Mouse (Mus musculus): Measurements from ENCODE around the gene Gdf10. TPM values are rescaled to one million over a fixed set of nuclear protein-coding genes. Genes with fewer than 3 reads are reported as not detected.

Gene Gdf10
- 32.1 and 37.0 TPM in 2 replicates for polyA plus RNA-seq (2015; fragmentation: Nextera tagmentation; extraction: Ambion mirVana)

DNA sequence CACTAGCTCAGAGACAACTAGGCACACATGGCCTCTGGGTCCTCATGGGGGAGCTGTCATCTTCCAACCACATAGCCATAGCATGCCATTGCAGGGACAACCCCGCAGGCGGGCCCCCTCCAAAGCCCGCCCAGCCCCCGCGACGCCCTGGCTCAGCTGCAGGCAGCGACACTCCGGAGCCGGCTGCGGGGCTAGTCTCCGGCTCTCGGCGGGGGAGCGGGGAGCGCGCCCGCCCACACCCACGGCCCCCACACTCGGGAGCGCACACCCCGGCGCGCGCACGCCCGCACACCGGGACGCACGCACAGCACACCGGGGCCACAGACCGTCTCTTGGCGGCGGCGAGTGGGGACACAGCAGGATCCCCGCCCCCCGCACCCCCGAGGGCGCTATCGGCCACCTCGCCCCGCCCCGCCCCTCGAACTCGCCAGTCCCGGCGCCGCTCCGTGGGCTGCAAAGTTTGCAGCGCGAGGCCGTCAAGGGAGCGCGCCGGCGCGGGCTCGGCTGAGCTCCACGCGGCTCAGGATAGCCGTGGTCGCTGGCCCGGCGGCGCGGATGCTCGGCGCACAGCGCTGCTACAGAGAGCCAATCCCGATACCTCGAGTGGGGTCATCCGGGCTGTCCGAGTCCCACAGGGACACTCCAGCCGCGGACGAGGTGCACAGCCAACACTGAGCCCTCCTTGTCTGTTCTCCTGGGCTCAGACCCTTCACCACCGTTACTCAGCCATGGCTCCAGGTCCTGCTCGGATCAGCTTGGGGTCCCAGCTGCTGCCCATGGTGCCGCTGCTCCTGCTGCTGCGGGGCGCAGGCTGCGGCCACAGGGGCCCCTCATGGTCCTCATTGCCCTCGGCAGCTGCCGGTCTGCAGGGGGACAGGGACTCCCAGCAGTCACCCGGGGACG lies at the start of gene Gdf10:
Gene Gdf10, plus strand, starts transcription at position 420 of the 903 bp plus-strand sequence.
- no peaks in the 10 kb centered on the region for H3K36me3 ChIP-seq
- no peaks in the 10 kb centered on the region for H3K9me3 ChIP-seq (replicated peaks)
- peak; percentile 82 for ATAC-seq (ENCODE audit: insufficient number of reproducible peaks, low FRiP score, low TSS enrichment, low read depth)
- H3K4me3 ChIP-seq (replicated peaks): peak within 1 kb of the TSS; percentile 57
- H3K27ac ChIP-seq (replicated peaks): peak within 1 kb of the TSS; percentile 51
- peak within 1 kb of the TSS; percentile 33 for H3K9ac ChIP-seq
- peak within 1 kb of the TSS; percentile 96 for H3K4me2 ChIP-seq (replicated peaks)
- H3K4me1 ChIP-seq: peaks cover 36% of the 10 kb centered on the region
- H3K27me3 ChIP-seq: peaks cover 64% of the 10 kb centered on the region
- WGBS: under 1% methylated on average over 78 of the region's 85 CpGs

DNA sequence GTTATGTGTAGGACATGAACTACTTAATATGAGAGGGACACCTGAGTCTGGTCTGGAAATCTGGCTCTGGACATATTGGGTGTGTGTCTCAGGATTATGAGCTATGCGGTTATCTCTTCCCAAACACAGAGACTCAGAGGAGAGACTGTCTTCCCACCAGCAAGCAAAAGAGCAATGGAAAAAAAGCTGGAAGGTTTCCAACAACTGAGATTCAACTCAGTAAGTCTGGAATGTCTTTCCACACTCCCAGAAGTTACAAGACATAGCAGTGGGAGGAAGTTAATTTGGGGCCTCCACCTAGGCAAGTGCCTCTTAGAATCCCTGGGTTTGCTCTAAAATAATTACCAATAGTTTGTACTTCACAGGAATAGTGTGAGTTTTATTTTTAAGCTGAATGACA lies 44.6 kb upstream of the Gdf10 start:
- Histone ChIP-seq H3K9me3 (replicated peaks) (no peaks in the 10 kb centered on the region), H3K27me3 (no peaks in the 10 kb centered on the region), H3K4me3 (replicated peaks) (no peak overlapping the region), H3K36me3 (no peaks in the 10 kb centered on the region), H3K27ac (replicated peaks) (no peak overlapping the region), H3K9ac (no peak overlapping the region), H3K4me1 (no peaks in the 10 kb centered on the region), H3K4me2 (replicated peaks) (no peak overlapping the region)
- 83% methylated on average over 1 of the region's 1 CpGs for WGBS
- ATAC-seq (ENCODE audit: insufficient number of reproducible peaks, low FRiP score, low TSS enrichment, low read depth): no peak

DNA sequence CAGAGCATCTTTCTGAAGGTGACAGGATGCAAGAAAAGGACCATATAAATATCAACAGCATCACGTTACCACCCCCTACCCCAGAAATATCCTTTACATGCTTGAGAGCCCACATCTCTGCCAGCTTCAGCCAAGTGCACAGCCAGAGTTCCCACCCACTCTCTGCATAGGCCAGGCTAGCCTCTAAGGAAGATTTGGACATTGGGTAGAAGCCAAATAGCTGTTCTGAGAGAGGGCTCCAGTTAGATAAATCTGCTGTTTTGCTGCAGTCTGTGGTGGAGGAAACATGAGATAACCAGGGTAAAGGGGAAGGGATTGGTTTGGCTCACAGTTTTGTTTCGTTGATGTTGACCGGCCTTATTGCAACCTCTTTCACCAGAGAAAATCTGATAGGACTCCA lies 43.2 kb upstream of the Gdf10 start:
- H3K4me3 ChIP-seq (replicated peaks): no peak overlapping the region
- H3K4me1 ChIP-seq: no peaks in the 10 kb centered on the region
- 71% methylated on average over 3 of the region's 3 CpGs for WGBS
- no peak for ATAC-seq (ENCODE audit: insufficient number of reproducible peaks, low FRiP score, low TSS enrichment, low read depth)
- H3K9me3 ChIP-seq (replicated peaks): no peaks in the 10 kb centered on the region
- H3K36me3 ChIP-seq: no peaks in the 10 kb centered on the region
- H3K9ac ChIP-seq: no peak overlapping the region
- H3K27me3 ChIP-seq: no peaks in the 10 kb centered on the region
- no peak overlapping the region for H3K4me2 ChIP-seq (replicated peaks)
- no peak overlapping the region for H3K27ac ChIP-seq (replicated peaks)

DNA sequence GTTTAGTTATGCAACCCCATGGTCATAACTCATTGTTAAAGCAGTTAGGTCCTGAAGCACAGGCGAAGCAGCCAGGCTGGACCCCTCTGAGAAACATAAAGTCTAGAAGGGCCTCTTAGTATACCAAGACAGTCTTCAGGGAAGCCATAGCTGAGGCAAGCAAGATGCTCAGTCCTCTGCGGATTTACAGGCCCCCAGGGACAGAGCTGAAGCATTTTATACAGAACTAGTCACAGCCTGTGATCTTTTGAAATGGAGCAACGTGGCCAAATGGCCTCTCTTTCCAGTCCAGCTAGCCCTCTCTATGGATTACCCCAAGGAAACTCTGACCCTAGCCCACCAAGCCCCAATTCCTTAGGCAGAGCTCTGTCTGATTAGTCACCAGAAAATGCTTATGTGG lies 41.9 kb upstream of the Gdf10 start:
- Histone ChIP-seq H3K9me3 (replicated peaks) (no peaks in the 10 kb centered on the region), H3K27ac (replicated peaks) (no peak overlapping the region), H3K36me3 (no peaks in the 10 kb centered on the region), H3K27me3 (no peaks in the 10 kb centered on the region), H3K4me2 (replicated peaks) (no peak overlapping the region), H3K4me3 (replicated peaks) (no peak overlapping the region), H3K9ac (no peak overlapping the region), H3K4me1 (no peaks in the 10 kb centered on the region)
- 70% methylated on average over 3 of the region's 3 CpGs for WGBS
- no peak for ATAC-seq (ENCODE audit: insufficient number of reproducible peaks, low FRiP score, low TSS enrichment, low read depth)

DNA sequence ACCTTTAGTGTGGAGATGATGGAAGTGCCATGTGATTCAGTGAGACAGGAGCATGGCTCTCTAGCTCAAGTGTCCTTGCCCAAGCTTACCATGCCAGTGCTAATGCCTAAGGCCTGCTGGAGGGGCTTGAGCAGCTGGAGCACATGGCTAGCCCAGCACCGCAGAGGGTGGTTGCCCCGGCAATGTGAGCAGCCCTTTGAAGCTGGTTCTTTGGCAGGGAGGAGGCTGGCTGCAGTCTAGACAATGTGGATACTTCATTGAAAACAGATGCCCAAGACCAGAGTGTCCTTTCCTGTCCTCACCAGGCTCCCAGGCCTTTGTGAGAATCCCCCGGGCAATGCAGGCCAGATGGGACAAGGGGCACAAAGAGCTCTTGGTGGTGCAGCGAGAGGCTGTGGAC lies 40.3 kb upstream of the Gdf10 start:
- Histone ChIP-seq H3K4me3 (replicated peaks) (no peak overlapping the region), H3K36me3 (no peaks in the 10 kb centered on the region), H3K9me3 (replicated peaks) (no peaks in the 10 kb centered on the region), H3K9ac (no peak overlapping the region), H3K4me1 (no peaks in the 10 kb centered on the region), H3K27me3 (no peaks in the 10 kb centered on the region), H3K4me2 (replicated peaks) (no peak overlapping the region), H3K27ac (replicated peaks) (no peak overlapping the region)
- WGBS: 41% methylated on average over 4 of the region's 4 CpGs
- no peak for ATAC-seq (ENCODE audit: insufficient number of reproducible peaks, low FRiP score, low TSS enrichment, low read depth)

DNA sequence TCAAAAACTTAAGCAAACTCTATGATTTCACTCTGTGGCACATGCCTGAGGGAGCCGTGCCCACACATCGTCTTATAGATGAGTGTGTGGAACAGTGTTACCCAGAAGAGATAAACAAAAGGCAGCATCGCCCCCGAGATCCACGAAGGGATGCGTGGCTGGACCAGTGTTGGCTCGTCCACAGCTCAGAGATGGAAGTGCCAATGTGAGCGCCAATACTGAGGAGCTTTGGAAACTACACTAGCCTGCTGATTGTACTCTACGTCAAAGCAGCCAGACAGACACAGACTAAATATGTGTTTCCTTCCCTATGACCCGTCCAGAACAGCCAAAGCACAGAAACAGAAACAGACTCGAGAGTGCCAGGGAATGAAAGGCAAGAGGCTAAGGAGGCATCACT lies 37.9 kb upstream of the Gdf10 start:
- Histone ChIP-seq H3K9me3 (replicated peaks) (no peaks in the 10 kb centered on the region), H3K27ac (replicated peaks) (no peak overlapping the region), H3K4me1 (no peaks in the 10 kb centered on the region), H3K9ac (no peak overlapping the region), H3K36me3 (no peaks in the 10 kb centered on the region), H3K4me3 (replicated peaks) (no peak overlapping the region), H3K4me2 (replicated peaks) (no peak overlapping the region), H3K27me3 (no peaks in the 10 kb centered on the region)
- no peak for ATAC-seq (ENCODE audit: insufficient number of reproducible peaks, low FRiP score, low TSS enrichment, low read depth)
- WGBS: 71% methylated on average over 11 of the region's 11 CpGs

DNA sequence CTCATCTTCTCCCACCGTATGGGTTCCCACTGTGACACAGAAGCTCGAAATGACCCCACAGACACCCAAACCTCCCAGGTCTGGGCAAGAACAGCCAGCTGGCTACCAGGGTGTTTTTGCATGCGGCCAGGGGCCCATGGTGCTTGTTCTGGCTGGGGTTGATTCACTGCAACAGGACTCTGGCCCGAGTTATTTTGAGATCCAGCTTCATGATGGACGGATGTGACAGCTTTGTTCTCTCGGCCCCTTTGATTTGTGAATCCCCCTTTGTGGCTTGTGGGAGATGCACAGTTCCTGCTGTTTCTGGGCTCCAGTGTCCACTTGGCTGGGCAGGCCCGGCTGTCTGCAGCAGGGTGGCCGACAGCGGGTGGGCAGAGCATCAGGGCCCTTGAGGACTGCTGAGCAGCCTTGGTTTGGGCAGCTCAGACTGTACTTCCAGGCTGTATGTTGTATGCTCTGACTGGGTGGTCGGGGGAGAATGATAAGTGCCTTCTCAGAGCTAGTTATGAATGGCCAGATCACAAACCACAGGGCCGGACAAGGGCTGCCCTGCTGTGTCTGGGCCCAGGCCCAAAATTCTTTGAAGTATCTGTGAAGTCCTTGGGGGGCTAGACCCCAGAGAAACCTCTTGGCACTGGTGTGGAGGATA lies 34.9 kb upstream of the Gdf10 start:
- WGBS: 70% methylated on average over 11 of the region's 11 CpGs
- H3K9ac ChIP-seq: no peak overlapping the region
- no peak overlapping the region for H3K4me2 ChIP-seq (replicated peaks)
- peaks cover 6% of the 10 kb centered on the region for H3K27me3 ChIP-seq
- no peak overlapping the region for H3K27ac ChIP-seq (replicated peaks)
- no peaks in the 10 kb centered on the region for H3K9me3 ChIP-seq (replicated peaks)
- no peak for ATAC-seq (ENCODE audit: insufficient number of reproducible peaks, low FRiP score, low TSS enrichment, low read depth)
- H3K36me3 ChIP-seq: no peaks in the 10 kb centered on the region
- no peaks in the 10 kb centered on the region for H3K4me1 ChIP-seq
- H3K4me3 ChIP-seq (replicated peaks): no peak overlapping the region

DNA sequence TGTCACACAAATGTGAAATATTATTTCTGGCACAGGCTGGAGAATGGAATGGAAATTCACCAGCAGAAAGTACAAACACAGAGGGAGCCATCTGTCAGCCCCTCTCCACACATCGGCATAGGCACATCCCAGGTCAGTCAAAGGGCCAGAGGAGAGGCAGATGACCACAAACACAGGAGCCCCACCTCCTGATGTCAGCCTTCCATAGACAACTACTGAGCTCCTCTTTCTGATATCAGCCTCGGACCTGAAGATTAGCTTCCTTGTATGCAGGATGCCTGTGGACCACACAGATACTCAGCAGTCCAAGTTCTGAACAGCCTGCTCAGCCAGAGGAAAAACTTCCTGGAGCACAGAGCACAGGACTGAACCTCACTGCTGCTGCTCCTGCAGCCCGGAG lies 33.4 kb upstream of the Gdf10 start:
- Histone ChIP-seq H3K9ac (no peak overlapping the region), H3K27ac (replicated peaks) (no peak overlapping the region), H3K36me3 (no peaks in the 10 kb centered on the region), H3K4me2 (replicated peaks) (no peak overlapping the region), H3K27me3 (peaks cover 9% of the 10 kb centered on the region), H3K9me3 (replicated peaks) (no peaks in the 10 kb centered on the region), H3K4me1 (no peaks in the 10 kb centered on the region), H3K4me3 (replicated peaks) (no peak overlapping the region)
- no peak for ATAC-seq (ENCODE audit: insufficient number of reproducible peaks, low FRiP score, low TSS enrichment, low read depth)
- 79% methylated on average over 3 of the region's 3 CpGs for WGBS

DNA sequence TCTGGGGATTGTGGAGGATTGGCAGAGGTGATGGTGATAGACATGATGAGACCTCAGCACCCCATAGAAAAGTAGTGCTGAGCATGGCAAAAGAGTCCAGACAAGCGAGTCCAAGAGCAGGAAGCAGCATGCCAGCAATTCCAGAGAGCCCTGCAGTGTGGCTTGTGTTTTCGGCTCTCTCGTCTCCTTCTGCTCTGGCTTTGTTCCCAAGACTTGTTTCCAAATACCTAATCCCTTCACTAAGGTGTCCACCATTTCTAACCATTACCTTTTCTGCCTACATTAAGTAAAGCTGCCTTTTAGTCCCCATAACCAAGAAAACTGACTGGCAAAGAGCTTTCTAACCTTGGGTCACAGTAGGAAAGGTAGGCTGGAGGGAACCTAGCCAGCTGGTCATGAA lies 31.9 kb upstream of the Gdf10 start:
- no peak overlapping the region for H3K27ac ChIP-seq (replicated peaks)

DNA sequence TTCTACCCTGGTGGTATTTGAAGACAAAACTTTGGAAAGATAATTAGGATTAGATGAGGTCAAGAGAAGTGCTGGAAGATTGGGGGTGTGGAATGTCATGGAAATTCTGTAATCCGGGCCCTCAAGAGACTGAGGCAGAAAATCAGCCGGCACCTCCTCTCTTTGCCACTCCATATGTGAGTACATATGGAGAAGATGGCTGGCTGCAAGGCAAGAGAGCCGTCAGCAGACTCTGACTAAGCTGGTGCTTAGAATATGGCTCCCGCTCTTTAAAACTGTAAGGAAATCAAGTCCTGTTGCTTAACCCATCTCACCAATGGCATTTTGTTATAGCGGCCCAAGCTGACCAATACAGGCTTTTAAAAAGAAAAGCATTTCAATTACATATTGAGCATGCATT lies 27.6 kb upstream of the Gdf10 start:
- peaks cover 9% of the 10 kb centered on the region for H3K27me3 ChIP-seq
- no peak overlapping the region for H3K4me3 ChIP-seq (replicated peaks)
- 63% methylated on average over 5 of the region's 5 CpGs for WGBS
- H3K9ac ChIP-seq: no peak overlapping the region
- no peak for ATAC-seq (ENCODE audit: insufficient number of reproducible peaks, low FRiP score, low TSS enrichment, low read depth)
- no peaks in the 10 kb centered on the region for H3K9me3 ChIP-seq (replicated peaks)
- H3K4me1 ChIP-seq: peaks cover 9% of the 10 kb centered on the region
- no peak overlapping the region for H3K4me2 ChIP-seq (replicated peaks)
- no peaks in the 10 kb centered on the region for H3K36me3 ChIP-seq
- no peak overlapping the region for H3K27ac ChIP-seq (replicated peaks)

More for the DNA sequence above, 31.9 kb upstream of the Gdf10 start:
- Histone ChIP-seq H3K4me1 (peaks cover 2% of the 10 kb centered on the region), H3K27me3 (peaks cover 9% of the 10 kb centered on the region), H3K36me3 (no peaks in the 10 kb centered on the region), H3K4me3 (replicated peaks) (no peak overlapping the region), H3K9ac (no peak overlapping the region), H3K4me2 (replicated peaks) (no peak overlapping the region), H3K9me3 (replicated peaks) (no peaks in the 10 kb centered on the region)
- WGBS: 74% methylated on average over 3 of the region's 3 CpGs
- no peak for ATAC-seq (ENCODE audit: insufficient number of reproducible peaks, low FRiP score, low TSS enrichment, low read depth)

DNA sequence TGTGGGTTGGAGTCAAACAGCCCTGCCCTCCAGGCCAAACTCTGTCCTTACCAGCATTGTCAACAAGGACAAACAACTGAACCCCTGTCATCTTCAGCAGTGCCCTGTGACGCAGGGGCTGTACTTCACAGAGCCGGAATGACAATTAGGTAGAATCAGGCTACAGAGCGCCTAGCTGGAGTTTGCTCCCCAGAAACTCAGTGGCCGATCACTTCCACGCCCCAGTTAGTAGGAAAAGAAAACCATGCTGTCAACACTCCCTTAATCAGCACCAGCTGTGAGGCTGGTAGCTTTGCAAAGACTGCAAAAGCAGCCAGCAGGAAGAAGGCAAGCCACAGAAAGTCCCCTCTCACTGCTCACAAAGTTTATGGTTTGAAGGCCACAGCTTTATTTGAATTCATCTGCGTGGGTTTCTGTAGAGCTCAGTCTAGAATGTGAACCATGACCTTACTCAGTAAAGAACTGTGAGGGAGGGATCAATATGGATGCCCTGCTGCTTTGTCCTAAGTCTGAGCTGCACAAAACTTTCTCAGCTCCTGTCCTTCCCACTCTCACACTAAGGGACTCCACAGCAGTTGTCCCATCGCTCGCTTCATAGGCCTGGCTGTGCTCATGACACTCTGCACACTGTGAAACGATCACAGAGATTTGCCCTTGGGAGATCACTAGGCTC lies 26.6 kb upstream of the Gdf10 start:
- H3K27me3 ChIP-seq: peaks cover 9% of the 10 kb centered on the region
- H3K27ac ChIP-seq (replicated peaks): peak overlapping the region; percentile 70
- peaks cover 9% of the 10 kb centered on the region for H3K4me1 ChIP-seq
- H3K9ac ChIP-seq: no peak overlapping the region
- ATAC-seq (ENCODE audit: insufficient number of reproducible peaks, low FRiP score, low TSS enrichment, low read depth): peak; percentile 57; the same call in 1 of the 2 replicates
- no peaks in the 10 kb centered on the region for H3K9me3 ChIP-seq (replicated peaks)
- no peaks in the 10 kb centered on the region for H3K36me3 ChIP-seq
- H3K4me2 ChIP-seq (replicated peaks): no peak overlapping the region
- no peak overlapping the region for H3K4me3 ChIP-seq (replicated peaks)
- WGBS: 24% methylated on average over 9 of the region's 9 CpGs

Data from embryonic facial prominence, embryonic 15.5 days (tissue).